Mouse (Mus musculus) heart, embryonic 11.5 days (tissue): ENCODE measurements at regions not wholly inside any gene's neighbourhood (a gene's known extent, or its start where the extent isn't known, plus 50 kb on each side); places are given as distances from the start of the nearest gene placed in this dataset.

Experiments
- ATAC-seq: fragments of 200-750 bp; cut with Nextera tagmentation; replicated peaks from 2 replicates; pipeline ENCODE4 v1.8.0; 2017; ENCODE audit warnings: moderate library complexity; ENCODE audit not compliant: insufficient number of reproducible peaks, low FRiP score, low TSS enrichment
- H3K27ac ChIP-seq: fragments of 300-500 bp; sonication (generic); 2 replicates; pipeline ENCODE4 v1.5.1; 2014; ENCODE audit warnings: mild to moderate bottlenecking, low read depth, low read length
- H3K27me3 ChIP-seq: fragments of 300-500 bp; sonication (generic); 2 replicates; pipeline ENCODE4 v1.6.1; 2014; ENCODE audit warnings: mild to moderate bottlenecking, low read length, mixed read lengths; ENCODE audit not compliant: control insufficient read depth, insufficient read depth
- H3K36me3 ChIP-seq: fragments of 300-500 bp; sonication (generic); 2 replicates; pipeline ENCODE4 v1.6.1; 2014; ENCODE audit warnings: mild to moderate bottlenecking, low read length, moderate library complexity, mixed read lengths; ENCODE audit not compliant: control insufficient read depth, insufficient read depth
- H3K4me1 ChIP-seq: fragments of 300-500 bp; sonication (generic); 2 replicates; pipeline ENCODE4 v1.6.1; 2014; ENCODE audit warnings: low read length; ENCODE audit not compliant: control insufficient read depth, insufficient read depth
- H3K4me2 ChIP-seq: fragments of 300-500 bp; sonication (generic); 2 replicates; pipeline ENCODE4 v1.6.1; 2014; ENCODE audit warnings: mild to moderate bottlenecking, moderate library complexity
- H3K4me3 ChIP-seq: fragments of 300-500 bp; sonication (generic); 2 replicates; pipeline ENCODE4 v1.5.1; 2014; ENCODE audit warnings: low read depth, low read length
- H3K9ac ChIP-seq: fragments of 300-500 bp; sonication (generic); 2 replicates; pipeline ENCODE4 v1.6.1; 2014; ENCODE audit warnings: mild to moderate bottlenecking, low read depth, low read length, moderate library complexity
- H3K9me3 ChIP-seq: fragments of 300-500 bp; sonication (generic); replicated peaks from 2 replicates; pipeline ENCODE4 v1.6.1; 2016; ENCODE audit warnings: low read length; ENCODE audit not compliant: control insufficient read depth
- WGBS: fragments of 180-500 bp; shearing (Covaris S2); extraction: QIAGEN DNeasy Blood & Tissue Kit; methylation state at CpG from one replicate; pipeline ENCODE4 v1.1.7; 2014; ENCODE audit not compliant: insufficient replicate concordance; 5-methylcytosine and 5-hydroxymethylcytosine counted together

DNA sequence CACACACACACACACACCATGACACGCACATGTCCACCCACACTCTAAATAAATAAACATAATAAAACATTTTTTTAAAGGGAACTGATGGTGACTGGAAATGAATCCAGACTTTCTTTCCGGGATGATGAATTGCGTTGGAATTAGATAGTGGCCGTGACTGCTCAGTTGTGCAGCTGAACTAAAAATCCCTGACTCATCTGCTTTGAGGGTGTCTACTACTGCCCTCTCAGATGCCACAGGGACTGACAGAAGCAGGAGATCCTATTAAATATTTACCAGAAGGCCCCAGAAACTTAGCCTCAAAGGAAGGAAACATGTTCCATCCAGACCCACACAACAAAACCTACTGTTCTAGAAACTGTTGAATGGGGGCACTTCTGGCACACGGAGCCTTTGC lies 65.7 kb downstream of the Polr2m start:
- Histone ChIP-seq H3K27ac (no peak overlapping the region), H3K4me2 (no peak overlapping the region), H3K27me3 (no peaks in the 10 kb centered on the region), H3K36me3 (no peaks in the 10 kb centered on the region), H3K4me1 (no peaks in the 10 kb centered on the region), H3K4me3 (no peak overlapping the region), H3K9me3 (no peaks in the 10 kb centered on the region), H3K9ac (no peak overlapping the region)
- WGBS: 78% methylated on average over 5 of the region's 5 CpGs
- no peak for ATAC-seq

DNA sequence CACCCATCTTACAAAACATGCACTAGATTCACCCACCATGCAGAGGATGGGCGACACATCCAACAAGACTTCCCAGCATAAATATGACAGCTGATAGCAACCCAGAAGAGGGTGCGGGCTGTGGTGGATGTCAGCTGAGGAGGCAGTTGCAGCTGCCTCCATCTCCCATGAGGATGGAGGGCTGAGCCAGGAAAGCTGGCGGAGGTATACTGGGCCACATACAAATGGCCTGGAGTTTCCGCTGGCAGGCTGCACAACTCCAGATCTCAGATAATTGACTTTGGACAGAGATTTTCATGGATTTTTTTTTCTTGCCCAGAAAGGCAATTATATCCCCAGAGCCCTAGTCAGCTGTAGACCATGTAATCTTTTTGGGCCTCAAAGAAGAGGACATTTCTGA lies 67.2 kb downstream of the Polr2m start:
- H3K4me3 ChIP-seq: no peak overlapping the region
- no peak overlapping the region for H3K9ac ChIP-seq
- H3K27ac ChIP-seq: no peak overlapping the region
- H3K9me3 ChIP-seq: no peaks in the 10 kb centered on the region
- no peaks in the 10 kb centered on the region for H3K36me3 ChIP-seq
- WGBS: 92% methylated on average over 4 of the region's 4 CpGs
- H3K27me3 ChIP-seq: no peaks in the 10 kb centered on the region
- H3K4me2 ChIP-seq: no peak overlapping the region
- ATAC-seq: no peak
- H3K4me1 ChIP-seq: no peaks in the 10 kb centered on the region

DNA sequence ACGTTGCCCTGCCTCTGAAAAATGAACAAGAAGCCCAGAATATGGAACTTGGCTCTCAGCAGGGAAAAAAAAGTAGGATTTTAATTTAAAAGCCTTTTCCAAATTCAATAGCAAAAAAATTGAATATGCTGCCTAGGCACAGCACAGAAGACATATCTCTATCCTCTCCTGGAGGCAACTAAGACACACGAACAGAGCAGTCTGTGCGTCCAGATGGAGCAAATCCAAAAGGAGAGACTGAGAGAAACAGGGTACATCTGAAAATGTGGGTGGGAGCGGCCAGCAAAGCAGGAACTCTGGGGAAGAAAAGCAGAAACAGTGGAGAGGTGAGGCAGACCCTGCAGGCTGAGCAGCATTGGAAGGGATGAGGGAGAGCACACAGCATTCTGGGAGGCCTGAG lies 68.5 kb downstream of the Polr2m start:
- Histone ChIP-seq H3K9ac (no peak overlapping the region), H3K4me1 (no peaks in the 10 kb centered on the region), H3K27ac (no peak overlapping the region), H3K9me3 (no peaks in the 10 kb centered on the region), H3K27me3 (no peaks in the 10 kb centered on the region), H3K4me3 (no peak overlapping the region), H3K36me3 (no peaks in the 10 kb centered on the region), H3K4me2 (no peak overlapping the region)
- 80% methylated on average over 4 of the region's 4 CpGs for WGBS
- no peak for ATAC-seq

DNA sequence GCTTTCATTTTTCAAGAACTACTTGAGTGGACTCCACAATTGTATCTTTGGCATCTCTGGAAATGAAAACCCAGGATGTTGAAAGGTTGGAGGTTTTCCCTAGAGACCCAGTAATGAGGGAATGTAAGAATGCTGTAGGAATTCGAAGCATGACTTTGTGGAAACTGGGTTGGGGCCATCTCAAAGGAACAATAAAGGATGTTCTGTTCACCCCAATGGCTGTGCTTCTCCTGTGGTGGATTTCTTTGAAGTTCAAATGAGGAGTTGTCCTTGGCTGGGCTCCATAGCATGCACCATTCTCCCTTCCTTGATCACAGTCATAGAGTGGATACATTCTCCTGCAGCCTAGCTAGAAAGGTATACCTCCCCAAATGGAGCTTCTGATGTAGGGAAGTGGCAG lies 74.6 kb downstream of the Polr2m start:
- Histone ChIP-seq H3K27me3 (no peaks in the 10 kb centered on the region), H3K27ac (no peak overlapping the region), H3K9ac (no peak overlapping the region), H3K9me3 (no peaks in the 10 kb centered on the region), H3K4me1 (no peaks in the 10 kb centered on the region), H3K4me3 (no peak overlapping the region), H3K4me2 (no peak overlapping the region), H3K36me3 (no peaks in the 10 kb centered on the region)
- WGBS: 79% methylated on average over 1 of the region's 1 CpGs
- ATAC-seq: no peak

DNA sequence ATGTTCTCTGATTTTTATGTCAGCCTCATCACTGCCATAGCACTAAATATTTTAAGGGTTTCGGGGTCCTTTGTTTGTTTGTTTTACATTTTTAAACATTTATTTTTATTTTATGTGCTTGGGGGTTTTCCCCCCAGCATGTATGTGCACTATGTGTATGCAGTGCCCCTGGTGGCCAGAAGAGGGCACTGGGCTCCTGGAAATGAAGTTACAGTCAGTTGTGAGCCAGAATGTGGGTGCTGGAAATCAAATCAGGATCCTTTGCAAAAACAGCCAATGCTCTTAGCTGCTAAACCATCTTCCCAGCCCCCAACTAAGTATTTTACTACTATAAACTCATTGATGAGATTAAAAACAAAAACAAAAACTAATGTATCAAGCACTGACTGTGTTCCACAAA lies 75.8 kb downstream of the Polr2m start:
- Histone ChIP-seq H3K36me3 (no peaks in the 10 kb centered on the region), H3K9ac (no peak overlapping the region), H3K9me3 (no peaks in the 10 kb centered on the region), H3K27me3 (no peaks in the 10 kb centered on the region), H3K27ac (no peak overlapping the region), H3K4me1 (no peaks in the 10 kb centered on the region), H3K4me3 (no peak overlapping the region), H3K4me2 (no peak overlapping the region)
- ATAC-seq: no peak
- WGBS: 94% methylated on average over 1 of the region's 1 CpGs

DNA sequence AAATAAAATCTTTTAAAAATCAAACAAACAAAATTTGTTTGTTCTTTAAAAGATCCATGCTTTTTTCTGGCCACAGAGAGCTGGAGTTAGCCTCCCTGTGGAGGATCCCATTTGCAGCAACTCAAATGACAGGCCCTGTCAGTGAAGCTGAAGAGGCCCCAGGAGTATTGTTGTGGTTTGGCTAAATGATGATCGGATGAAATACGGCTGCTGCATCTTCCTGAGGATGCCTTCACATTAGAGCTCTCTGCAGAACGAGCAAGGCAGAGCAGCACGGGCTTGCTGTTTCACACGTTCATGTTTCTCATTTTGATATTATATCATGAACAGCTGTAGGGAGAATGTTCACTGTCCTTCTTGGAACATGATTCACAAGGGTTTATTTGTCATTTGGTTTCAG lies 76.8 kb downstream of the Polr2m start:
- H3K27ac ChIP-seq: no peak overlapping the region
- H3K4me3 ChIP-seq: no peak overlapping the region
- no peak overlapping the region for H3K9ac ChIP-seq
- WGBS: 76% methylated on average over 5 of the region's 5 CpGs
- H3K4me2 ChIP-seq: no peak overlapping the region
- H3K4me1 ChIP-seq: no peaks in the 10 kb centered on the region
- no peaks in the 10 kb centered on the region for H3K9me3 ChIP-seq
- no peak for ATAC-seq
- no peaks in the 10 kb centered on the region for H3K36me3 ChIP-seq
- no peaks in the 10 kb centered on the region for H3K27me3 ChIP-seq

DNA sequence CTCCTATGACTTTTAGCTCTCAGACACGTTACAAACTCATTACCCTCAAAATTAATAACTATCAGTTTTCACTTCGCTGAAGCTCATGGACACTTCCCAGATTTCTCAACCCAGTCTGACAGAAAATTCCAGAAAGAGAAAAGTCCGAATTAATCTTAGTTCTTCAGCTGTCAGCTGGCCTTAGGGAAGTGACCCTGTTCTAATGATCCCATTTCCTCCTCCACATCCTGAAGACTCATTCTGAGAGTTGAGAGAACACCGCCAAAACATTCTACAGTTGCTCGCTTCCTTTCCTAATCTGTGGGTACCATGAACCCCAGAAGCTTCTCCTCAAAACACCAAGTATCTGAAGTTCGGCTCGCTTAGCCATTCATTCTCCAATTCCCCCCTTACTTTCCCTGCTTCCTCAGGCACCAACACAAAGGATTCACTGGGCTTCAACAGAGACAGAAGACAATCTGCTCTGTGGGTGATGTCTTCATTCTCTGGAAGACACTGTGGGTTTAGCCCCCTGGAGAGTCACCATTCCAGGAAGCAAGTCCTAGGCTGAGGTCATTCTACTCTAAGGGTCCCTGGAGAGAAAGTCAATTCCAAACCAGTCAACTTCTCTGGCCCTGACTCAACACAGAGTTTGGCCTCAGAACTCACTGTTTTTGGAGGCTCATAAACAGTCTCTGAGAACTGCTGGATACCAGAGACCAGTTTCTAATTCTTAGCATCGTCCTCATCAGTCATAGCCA lies 81.2 kb downstream of the Polr2m start:
- H3K4me1 ChIP-seq: no peaks in the 10 kb centered on the region
- no peak overlapping the region for H3K9ac ChIP-seq
- H3K27ac ChIP-seq: no peak overlapping the region
- ATAC-seq: no peak
- WGBS: 69% methylated on average over 8 of the region's 8 CpGs
- no peaks in the 10 kb centered on the region for H3K9me3 ChIP-seq
- H3K27me3 ChIP-seq: no peaks in the 10 kb centered on the region
- H3K4me3 ChIP-seq: no peak overlapping the region
- no peak overlapping the region for H3K4me2 ChIP-seq
- no peaks in the 10 kb centered on the region for H3K36me3 ChIP-seq

DNA sequence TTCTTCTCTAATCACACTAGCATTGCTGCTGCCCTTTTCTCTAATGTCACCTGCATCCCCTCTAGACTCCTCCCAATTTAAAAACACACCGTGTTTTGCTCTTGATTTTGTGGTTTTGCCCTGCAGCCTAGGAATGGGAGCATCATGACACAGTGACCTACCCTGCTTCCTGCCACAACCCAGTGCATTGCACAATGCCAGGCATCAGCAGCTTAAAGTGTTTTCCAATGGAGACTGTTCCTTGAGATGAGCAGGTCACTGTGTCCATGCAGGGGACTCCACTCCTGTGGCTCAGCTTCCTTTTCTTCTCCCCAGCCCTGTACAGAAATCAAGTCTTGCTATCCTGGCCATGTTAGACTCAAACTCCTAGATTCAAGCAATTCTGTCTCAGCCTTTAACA lies 84.1 kb downstream of the Polr2m start:
- 60% methylated on average over 1 of the region's 1 CpGs for WGBS
- H3K27ac ChIP-seq: no peak overlapping the region
- H3K4me2 ChIP-seq: no peak overlapping the region
- H3K9ac ChIP-seq: no peak overlapping the region
- H3K4me3 ChIP-seq: no peak overlapping the region
- no peaks in the 10 kb centered on the region for H3K36me3 ChIP-seq
- no peaks in the 10 kb centered on the region for H3K4me1 ChIP-seq
- no peak for ATAC-seq
- H3K9me3 ChIP-seq: no peaks in the 10 kb centered on the region
- H3K27me3 ChIP-seq: no peaks in the 10 kb centered on the region

DNA sequence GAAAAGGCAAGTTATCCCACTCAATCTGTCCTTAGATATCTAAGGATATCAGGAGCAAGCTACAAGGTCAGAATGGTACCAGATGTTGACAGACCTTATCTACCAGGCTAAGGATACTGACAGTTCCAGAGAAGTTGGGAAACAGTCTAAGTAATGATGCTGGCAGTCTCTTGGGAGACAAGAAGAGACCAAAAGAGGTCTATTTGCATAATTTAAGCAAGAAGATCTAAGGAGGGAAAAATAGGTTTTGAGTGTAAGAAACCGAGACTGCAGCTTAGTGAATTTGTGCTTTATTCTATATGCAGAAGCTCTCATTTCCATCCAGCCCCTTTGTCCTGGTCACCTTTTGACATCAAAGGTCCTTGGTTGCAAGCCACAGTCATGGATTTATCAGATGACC lies 86.4 kb downstream of the Polr2m start:
- Histone ChIP-seq H3K36me3 (no peaks in the 10 kb centered on the region), H3K4me2 (no peak overlapping the region), H3K4me1 (no peaks in the 10 kb centered on the region), H3K27me3 (no peaks in the 10 kb centered on the region), H3K9ac (no peak overlapping the region), H3K4me3 (no peak overlapping the region), H3K9me3 (no peaks in the 10 kb centered on the region), H3K27ac (no peak overlapping the region)
- 73% methylated on average over 1 of the region's 1 CpGs for WGBS
- no peak for ATAC-seq
